Mouse (Mus musculus) ES-E14 (cell line): Measurements from ENCODE around the gene Uhrf1bp1l. TPM values are rescaled to one million over a fixed set of nuclear protein-coding genes. Genes with fewer than 3 reads are reported as not detected.
A peak's percentile ranks its signal among the peaks of the same experiment; 100 is the strongest.

ENCODE experiments used
- DNase-seq: peaks from one replicate; pipeline ENCODE4 v3.0.0-alpha.2; 2013; ENCODE audit warnings: low read depth, low spot score
- H3K27ac ChIP-seq: 2 replicates; pipeline ENCODE4 v1.5.1; 2012; ENCODE audit warnings: low read depth, mild to moderate bottlenecking, low read length, moderate library complexity, mixed read lengths; ENCODE audit not compliant: poor library complexity, insufficient read depth, severe bottlenecking
- H3K36me3 ChIP-seq: 2 replicates; pipeline ENCODE4 v1.6.1; 2012; ENCODE audit warnings: mild to moderate bottlenecking, low read length, moderate library complexity, mixed read lengths; ENCODE audit not compliant: control insufficient read depth, poor library complexity, insufficient read depth, severe bottlenecking
- H3K4me1 ChIP-seq, 2 experiments: fragments of 150-350 bp in 1 of 2; sonication (generic) in 1 of 2; 2 replicates each; pipeline ENCODE4 v1.6.1; 2012; ENCODE audit warnings: low read length in 2 of 2, mild to moderate bottlenecking in 1 of 2, mixed read lengths in 1 of 2; ENCODE audit not compliant: control insufficient read depth in 2 of 2, insufficient read depth in 2 of 2, poor library complexity in 1 of 2
- H3K4me3 ChIP-seq, 2 experiments: fragments of 150-350 bp in 1 of 2; sonication (generic) in 1 of 2; 2 replicates each; pipeline ENCODE4 v1.5.1; 2012; ENCODE audit warnings: low read length in 2 of 2, low read depth in 1 of 2, mild to moderate bottlenecking in 1 of 2, mixed read lengths in 1 of 2; ENCODE audit not compliant: insufficient read depth in 1 of 2, poor library complexity in 1 of 2, severe bottlenecking in 1 of 2
- H3K9ac ChIP-seq: 2 replicates; pipeline ENCODE4 v1.6.1; 2012; ENCODE audit warnings: low read depth, mild to moderate bottlenecking, low read length, mixed read lengths; ENCODE audit not compliant: poor library complexity, insufficient read depth, severe bottlenecking
- H3K9me3 ChIP-seq: fragments of 150-350 bp; sonication (generic); 2 replicates; pipeline ENCODE4 v1.6.1; 2012; ENCODE audit warnings: low read depth, mild to moderate bottlenecking, low read length; ENCODE audit not compliant: control insufficient read depth, insufficient read depth
- CHD2 ChIP-seq: IDR thresholded peaks from 2 replicates; pipeline ENCODE4 v1.6.1; 2014; ENCODE audit warnings: mild to moderate bottlenecking, low read depth, low read length, inconsistent platforms
- HCFC1 ChIP-seq: IDR thresholded peaks from 2 replicates; pipeline ENCODE4 v1.6.1; 2012; ENCODE audit warnings: low read length, inconsistent platforms, borderline replicate concordance; ENCODE audit not compliant: insufficient read depth
- MAFK ChIP-seq: IDR thresholded peaks from 2 replicates; pipeline ENCODE4 v1.6.1; 2014; ENCODE audit warnings: mild to moderate bottlenecking, low read depth, low read length, inconsistent platforms; ENCODE audit not compliant: insufficient read depth
- ZC3H11A ChIP-seq: IDR thresholded peaks from 2 replicates; pipeline ENCODE4 v1.6.1; 2012; ENCODE audit warnings: low read depth, mild to moderate bottlenecking, inconsistent platforms, low read length, borderline replicate concordance
- ZNF384 ChIP-seq: IDR thresholded peaks from 2 replicates; pipeline ENCODE4 v1.6.1; 2012; ENCODE audit warnings: low read depth, low read length, inconsistent platforms
- in situ Hi-C, 2 experiments: fragments of 600-800 bp; cut with MboI; formaldehyde crosslinking; loops; one replicate each; pipeline ENCODE4 v1.15.1; 2025; ENCODE audit warnings: low sequenced_read_pairs in 2 of 2, inconsistent platforms in 1 of 2; ENCODE audit not compliant: unreplicated experiment in 2 of 2
- total RNA-seq: library from RNA; depleted of rRNA; stranded (reverse); fragments of 300-350 nt; gene quantifications from 2 replicates; pipeline ENCODE4 v1.2.3, GENCODE M21; 2012

Uhrf1bp1l gene
- total RNA-seq, 1 experiment: 32.3 TPM

DNA sequence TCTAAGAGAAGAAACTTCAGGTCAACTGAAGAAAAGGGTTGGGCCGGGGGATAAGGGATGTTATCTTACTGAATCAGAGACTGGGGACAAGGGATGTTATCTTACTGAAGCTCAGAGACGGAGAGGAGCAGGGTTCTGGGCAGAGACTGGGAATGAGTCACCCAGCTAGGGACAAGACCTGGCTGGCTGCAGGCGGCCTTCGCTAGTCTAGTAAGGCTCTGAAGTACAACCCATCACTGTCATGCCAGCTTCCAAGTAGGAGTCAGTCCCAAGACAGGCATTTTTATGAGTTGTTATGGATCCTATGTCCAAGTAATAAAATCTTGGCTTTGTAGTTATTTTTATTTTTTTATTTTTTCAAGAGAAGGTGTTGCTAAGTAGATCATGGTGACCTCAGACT, 1.5 kb upstream of the Uhrf1bp1l start:
- no peaks in the 10 kb centered on the region for H3K9me3 ChIP-seq
- no peak overlapping the region for H3K9ac ChIP-seq
- H3K36me3 ChIP-seq: no peaks in the 10 kb centered on the region
- no peak for DNase-seq
- in situ Hi-C loops: no loop called here
- no peak for TF ChIP-seq MAFK
- no peak for TF ChIP-seq HCFC1
- TF ChIP-seq ZC3H11A: no peak
- no peak for TF ChIP-seq CHD2
- TF ChIP-seq ZNF384: no peak
- peaks cover 0 to 11% of the 10 kb centered on the region in 2 experiments; a peak in 2 of 4 replicates for H3K4me1 ChIP-seq
- no peak overlapping the region for H3K4me3 ChIP-seq
- H3K27ac ChIP-seq: no peak overlapping the region

DNA sequence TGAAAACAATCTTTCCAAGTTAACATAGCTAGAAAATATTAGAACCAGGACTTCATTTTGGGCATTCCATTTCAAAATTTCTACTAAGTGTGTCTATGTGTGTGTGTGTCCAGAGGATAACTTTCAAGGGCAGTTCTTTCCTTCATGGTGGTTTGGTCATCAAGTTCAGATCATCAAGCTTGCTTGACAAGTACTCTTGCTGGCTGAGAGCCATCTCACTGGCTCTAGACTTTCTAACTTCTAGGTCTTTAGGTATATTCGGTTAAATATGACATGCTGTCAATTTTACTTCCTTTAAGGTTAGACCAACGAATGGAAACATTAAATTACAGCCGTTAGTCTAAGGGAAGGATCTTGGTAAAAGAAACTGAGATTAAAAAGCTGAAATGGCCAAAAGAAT, 450 bp upstream of the Uhrf1bp1l start:
- Histone ChIP-seq H3K27ac (no peak overlapping the region), H3K36me3 (no peaks in the 10 kb centered on the region), H3K9me3 (no peaks in the 10 kb centered on the region), H3K9ac (no peak overlapping the region), H3K4me3 (peak overlapping the region in 1 of 2 experiments; percentile 100; a peak in 1 of 4 replicates), H3K4me1 (peaks cover 0 to 11% of the 10 kb centered on the region in 2 experiments; a peak in 2 of 4 replicates)
- TF ChIP-seq ZC3H11A (no peak), MAFK (no peak), HCFC1 (no peak), ZNF384 (no peak), CHD2 (no peak)
- no peak for DNase-seq
- in situ Hi-C loops: no loop called here

DNA sequence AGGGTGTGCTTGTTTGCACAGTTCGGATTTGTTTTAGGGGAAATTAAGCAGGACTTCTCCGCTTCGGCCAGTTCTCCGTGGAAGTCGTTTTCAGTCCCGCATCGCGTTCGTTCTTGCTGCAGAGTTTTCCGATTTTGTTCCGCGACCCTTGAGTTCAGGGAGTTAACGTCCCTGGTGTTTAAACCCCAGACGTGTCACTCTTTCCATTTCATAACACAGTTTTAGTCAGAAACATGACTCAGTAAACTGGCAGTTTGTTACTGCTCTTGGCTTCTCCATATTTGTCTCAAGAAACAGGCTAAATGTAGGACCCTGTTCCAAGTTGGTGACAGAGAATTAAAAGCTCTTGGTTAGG, 852 bp downstream of the Uhrf1bp1l start:
- H3K4me1 ChIP-seq: peaks cover 0 to 11% of the 10 kb centered on the region in 2 experiments; a peak in 2 of 4 replicates
- H3K9ac ChIP-seq: peak overlapping the region; percentile 98
- no peak overlapping the region for H3K27ac ChIP-seq
- no peaks in the 10 kb centered on the region for H3K36me3 ChIP-seq
- no peak for DNase-seq
- peak overlapping the region; percentile 99 to 100 for H3K4me3 ChIP-seq
- no peaks in the 10 kb centered on the region for H3K9me3 ChIP-seq
- in situ Hi-C loops: no loop called here
- TF ChIP-seq MAFK: no peak
- no peak for TF ChIP-seq CHD2
- no peak for TF ChIP-seq ZNF384
- no peak for TF ChIP-seq HCFC1
- TF ChIP-seq ZC3H11A: no peak

DNA sequence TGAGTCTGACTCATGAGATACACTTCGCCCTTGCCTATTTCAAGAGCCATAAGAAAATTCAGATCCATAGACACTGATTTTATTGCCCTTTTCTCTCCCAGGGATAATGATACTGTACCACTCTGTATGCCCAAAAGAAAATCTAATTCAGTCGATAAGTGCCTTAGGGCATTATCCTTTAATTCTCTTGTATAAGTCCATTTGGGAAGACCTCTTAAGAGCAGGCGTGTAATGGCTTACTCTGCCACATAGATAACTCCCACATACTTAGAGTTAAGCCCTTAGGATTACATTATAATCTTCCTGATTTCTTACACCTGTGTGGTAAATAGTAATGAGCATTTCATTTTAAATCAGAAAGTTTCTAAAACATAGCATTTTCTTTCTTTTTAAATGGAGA, 1.8 kb downstream of the Uhrf1bp1l start:
- no peaks in the 10 kb centered on the region for H3K9me3 ChIP-seq
- peaks cover 0 to 11% of the 10 kb centered on the region in 2 experiments; a peak in 2 of 4 replicates for H3K4me1 ChIP-seq
- in situ Hi-C loops: no loop called here
- H3K4me3 ChIP-seq: no peak overlapping the region
- H3K9ac ChIP-seq: no peak overlapping the region
- DNase-seq: no peak
- no peak overlapping the region for H3K27ac ChIP-seq
- TF ChIP-seq ZC3H11A: no peak
- TF ChIP-seq HCFC1: no peak
- no peak for TF ChIP-seq MAFK
- TF ChIP-seq ZNF384: no peak
- TF ChIP-seq CHD2: no peak
- no peaks in the 10 kb centered on the region for H3K36me3 ChIP-seq
